Mouse (Mus musculus): ENCODE measurements around the gene Ntm. TPM values are rescaled to one million over a fixed set of nuclear protein-coding genes. Genes with fewer than 3 reads are reported as not detected.

Gene Ntm
- polyA plus RNA-seq, 1 experiment from 2014 or later: 51.8 TPM

- Histone ChIP-seq H3K4me2 (peak overlapping the region; percentile 57), H3K27me3 (replicated peaks) (peaks cover 7% of the 10 kb centered on the region), H3K9ac (peak overlapping the region; percentile 28; the same call in 1 of the 2 replicates), H3K4me3 (peak overlapping the region; percentile 33), H3K4me1 (replicated peaks) (no peaks in the 10 kb centered on the region), H3K36me3 (no peaks in the 10 kb centered on the region), H3K9me3 (replicated peaks) (no peaks in the 10 kb centered on the region), H3K27ac (ENCODE audit: poor library complexity, severe bottlenecking) (no peak overlapping the region)
- WGBS: 14% methylated on average over 20 of the region's 20 CpGs
- no peak for ATAC-seq (ENCODE audit: insufficient number of reproducible peaks, low FRiP score)
Measured at GRCm38 (mm10) chr9:29943209-29944070, 19.5 kb downstream of the Ntm start.

GRCm38 (mm10) chr9:29942183-29942952 lies 20.6 kb downstream of the Ntm start:
- Histone ChIP-seq H3K9ac (no peak overlapping the region), H3K27me3 (replicated peaks) (peaks cover 7% of the 10 kb centered on the region), H3K27ac (ENCODE audit: poor library complexity, severe bottlenecking) (no peak overlapping the region), H3K9me3 (replicated peaks) (no peaks in the 10 kb centered on the region), H3K4me1 (replicated peaks) (no peaks in the 10 kb centered on the region), H3K4me2 (no peak overlapping the region), H3K4me3 (no peak overlapping the region), H3K36me3 (no peaks in the 10 kb centered on the region)
- 61% methylated on average over 11 of the region's 11 CpGs for WGBS
- ATAC-seq (ENCODE audit: insufficient number of reproducible peaks, low FRiP score): no peak

GRCm38 (mm10) chr9:29939517-29940034 lies 23.4 kb downstream of the Ntm start:
- H3K27ac ChIP-seq (ENCODE audit: poor library complexity, severe bottlenecking): no peak overlapping the region
- H3K9ac ChIP-seq: no peak overlapping the region
- no peak overlapping the region for H3K4me2 ChIP-seq
- peaks cover 7% of the 10 kb centered on the region for H3K27me3 ChIP-seq (replicated peaks)
- H3K4me3 ChIP-seq: no peak overlapping the region
- no peak for ATAC-seq (ENCODE audit: insufficient number of reproducible peaks, low FRiP score)
- H3K36me3 ChIP-seq: no peaks in the 10 kb centered on the region
- no peaks in the 10 kb centered on the region for H3K9me3 ChIP-seq (replicated peaks)
- H3K4me1 ChIP-seq (replicated peaks): no peaks in the 10 kb centered on the region
- WGBS: 89% methylated on average over 16 of the region's 16 CpGs

GRCm38 (mm10) chr9:29928796-29929195 lies 34.1 kb downstream of the Ntm start:
- Histone ChIP-seq H3K27me3 (replicated peaks) (no peaks in the 10 kb centered on the region), H3K36me3 (no peaks in the 10 kb centered on the region), H3K4me2 (no peak overlapping the region), H3K4me3 (no peak overlapping the region), H3K9me3 (replicated peaks) (no peaks in the 10 kb centered on the region), H3K9ac (no peak overlapping the region), H3K27ac (ENCODE audit: poor library complexity, severe bottlenecking) (no peak overlapping the region), H3K4me1 (replicated peaks) (no peaks in the 10 kb centered on the region)
- ATAC-seq (ENCODE audit: insufficient number of reproducible peaks, low FRiP score): no peak
- WGBS: 76% methylated on average over 4 of the region's 4 CpGs

GRCm38 (mm10) chr9:29925382-29925781 lies 37.6 kb downstream of the Ntm start:
- peaks cover 4% of the 10 kb centered on the region; the same call in 1 of the 2 replicates for H3K4me1 ChIP-seq (replicated peaks)
- H3K27ac ChIP-seq (ENCODE audit: poor library complexity, severe bottlenecking): no peak overlapping the region
- H3K4me2 ChIP-seq: no peak overlapping the region
- WGBS: 87% methylated on average over 3 of the region's 3 CpGs
- no peaks in the 10 kb centered on the region for H3K36me3 ChIP-seq
- H3K4me3 ChIP-seq: no peak overlapping the region
- no peak for ATAC-seq (ENCODE audit: insufficient number of reproducible peaks, low FRiP score)
- H3K9ac ChIP-seq: no peak overlapping the region
- no peaks in the 10 kb centered on the region for H3K27me3 ChIP-seq (replicated peaks)
- no peaks in the 10 kb centered on the region for H3K9me3 ChIP-seq (replicated peaks)

GRCm38 (mm10) chr9:29898406-29899054 lies 64.4 kb downstream of the Ntm start:
- H3K9ac ChIP-seq: no peak overlapping the region
- no peak for ATAC-seq (ENCODE audit: insufficient number of reproducible peaks, low FRiP score)
- H3K27ac ChIP-seq (ENCODE audit: poor library complexity, severe bottlenecking): no peak overlapping the region
- no peaks in the 10 kb centered on the region for H3K36me3 ChIP-seq
- WGBS: 76% methylated on average over 9 of the region's 9 CpGs
- H3K27me3 ChIP-seq (replicated peaks): no peaks in the 10 kb centered on the region
- no peak overlapping the region for H3K4me2 ChIP-seq
- no peaks in the 10 kb centered on the region for H3K4me1 ChIP-seq (replicated peaks)
- no peak overlapping the region for H3K4me3 ChIP-seq
- H3K9me3 ChIP-seq (replicated peaks): no peaks in the 10 kb centered on the region

- WGBS: 67% methylated on average over 4 of the region's 4 CpGs
- Histone ChIP-seq H3K27ac (ENCODE audit: poor library complexity, severe bottlenecking) (no peak overlapping the region), H3K4me3 (no peak overlapping the region), H3K4me1 (replicated peaks) (no peaks in the 10 kb centered on the region), H3K4me2 (no peak overlapping the region), H3K9me3 (replicated peaks) (no peaks in the 10 kb centered on the region), H3K27me3 (replicated peaks) (no peaks in the 10 kb centered on the region), H3K36me3 (no peaks in the 10 kb centered on the region), H3K9ac (no peak overlapping the region)
- ATAC-seq (ENCODE audit: insufficient number of reproducible peaks, low FRiP score): no peak
Measured at GRCm38 (mm10) chr9:29897448-29897847, 65.5 kb downstream of the Ntm start.

GRCm38 (mm10) chr9:29892792-29893191 lies 70.1 kb downstream of the Ntm start:
- Histone ChIP-seq H3K9me3 (replicated peaks) (no peaks in the 10 kb centered on the region), H3K4me3 (no peak overlapping the region), H3K27ac (ENCODE audit: poor library complexity, severe bottlenecking) (no peak overlapping the region), H3K4me1 (replicated peaks) (no peaks in the 10 kb centered on the region), H3K4me2 (no peak overlapping the region), H3K9ac (no peak overlapping the region), H3K27me3 (replicated peaks) (no peaks in the 10 kb centered on the region), H3K36me3 (no peaks in the 10 kb centered on the region)
- no peak for ATAC-seq (ENCODE audit: insufficient number of reproducible peaks, low FRiP score)
- WGBS: 65% methylated on average over 5 of the region's 5 CpGs

- no peak overlapping the region for H3K4me3 ChIP-seq
- H3K9me3 ChIP-seq (replicated peaks): 0 out of 2 replicates have a peak, but pooled peaks cover 3% of the 10 kb centered on the region
- no peak overlapping the region for H3K9ac ChIP-seq
- no peak for ATAC-seq (ENCODE audit: insufficient number of reproducible peaks, low FRiP score)
- H3K27me3 ChIP-seq (replicated peaks): no peaks in the 10 kb centered on the region
- no peak overlapping the region for H3K27ac ChIP-seq (ENCODE audit: poor library complexity, severe bottlenecking)
- WGBS: 84% methylated on average over 3 of the region's 3 CpGs
- H3K4me2 ChIP-seq: no peak overlapping the region
- H3K4me1 ChIP-seq (replicated peaks): no peaks in the 10 kb centered on the region
- no peaks in the 10 kb centered on the region for H3K36me3 ChIP-seq
Measured at GRCm38 (mm10) chr9:29888712-29889111, 74.2 kb downstream of the Ntm start.

GRCm38 (mm10) chr9:29887924-29888323 lies 75.0 kb downstream of the Ntm start:
- Histone ChIP-seq H3K27ac (ENCODE audit: poor library complexity, severe bottlenecking) (no peak overlapping the region), H3K9ac (no peak overlapping the region), H3K36me3 (no peaks in the 10 kb centered on the region), H3K9me3 (replicated peaks) (0 out of 2 replicates have a peak, but pooled peaks cover 3% of the 10 kb centered on the region), H3K4me1 (replicated peaks) (no peaks in the 10 kb centered on the region), H3K27me3 (replicated peaks) (no peaks in the 10 kb centered on the region), H3K4me2 (no peak overlapping the region), H3K4me3 (no peak overlapping the region)
- ATAC-seq (ENCODE audit: insufficient number of reproducible peaks, low FRiP score): no peak
- WGBS: 79% methylated on average over 5 of the region's 5 CpGs

GRCm38 (mm10) chr9:29884062-29884461 lies 78.9 kb downstream of the Ntm start:
- Histone ChIP-seq H3K4me2 (no peak overlapping the region), H3K27ac (ENCODE audit: poor library complexity, severe bottlenecking) (no peak overlapping the region), H3K27me3 (replicated peaks) (no peaks in the 10 kb centered on the region; the same call in 1 of the 2 replicates), H3K4me1 (replicated peaks) (no peaks in the 10 kb centered on the region), H3K9me3 (replicated peaks) (0 out of 2 replicates have a peak, but pooled peaks cover 3% of the 10 kb centered on the region), H3K36me3 (no peaks in the 10 kb centered on the region), H3K9ac (no peak overlapping the region), H3K4me3 (no peak overlapping the region)
- no peak for ATAC-seq (ENCODE audit: insufficient number of reproducible peaks, low FRiP score)
- 69% methylated on average over 3 of the region's 3 CpGs for WGBS
